Mouse (Mus musculus) hindbrain, postnatal 0 days (tissue): ENCODE data around the gene Wdr4. TPM values are rescaled to one million over a fixed set of nuclear protein-coding genes. Genes with fewer than 3 reads are reported as not detected.

Experiments used
- ATAC-seq: fragments of 200-750 bp; cut with Nextera tagmentation; 2 replicates; pipeline ENCODE4 v1.8.0; 2017; ENCODE audit warnings: mild to moderate bottlenecking, moderate TSS enrichment, moderate library complexity
- DNase-seq: peaks from one replicate; pipeline ENCODE4 v3.0.0-alpha.2; 2015; ENCODE audit warnings: low spot score
- H3K27ac ChIP-seq: fragments of 300-500 bp; sonication (generic); 2 replicates; pipeline ENCODE4 v1.5.1; 2014; ENCODE audit warnings: mild to moderate bottlenecking
- H3K27me3 ChIP-seq: fragments of 300-500 bp; sonication (generic); 2 replicates; pipeline ENCODE4 v1.6.1; 2014; ENCODE audit warnings: low read length, mixed read lengths; ENCODE audit not compliant: insufficient read depth
- H3K36me3 ChIP-seq: fragments of 300-500 bp; sonication (generic); 2 replicates; pipeline ENCODE4 v1.6.1; 2014; ENCODE audit warnings: low read length, mixed read lengths; ENCODE audit not compliant: insufficient read depth
- H3K4me1 ChIP-seq: fragments of 300-500 bp; sonication (generic); 2 replicates; pipeline ENCODE4 v1.6.1; 2014; ENCODE audit warnings: antibody characterized with exemption, low read length, mixed read lengths; ENCODE audit not compliant: insufficient read depth
- H3K4me2 ChIP-seq: fragments of 300-500 bp; sonication (generic); 2 replicates; pipeline ENCODE4 v1.6.1; 2014; ENCODE audit warnings: low read depth, mild to moderate bottlenecking, low read length, moderate library complexity, mixed read lengths
- H3K4me3 ChIP-seq: fragments of 300-500 bp; sonication (generic); 2 replicates; pipeline ENCODE4 v1.5.1; 2014; ENCODE audit warnings: low read length
- H3K9ac ChIP-seq: fragments of 300-500 bp; sonication (generic); replicated peaks from 2 replicates; pipeline ENCODE4 v1.6.1; 2014; ENCODE audit warnings: mild to moderate bottlenecking, low read length, moderate library complexity, mixed read lengths
- H3K9me3 ChIP-seq: fragments of 300-500 bp; sonication (generic); 2 replicates; pipeline ENCODE4 v1.6.1; 2016; ENCODE audit warnings: low read length, mixed read lengths
- CTCF ChIP-seq: IDR thresholded peaks from 2 replicates; pipeline ENCODE4 v1.5.1; 2016; ENCODE audit warnings: antibody characterized with exemption, control low read depth, low read depth
- WGBS: fragments of 180-500 bp; shearing (Covaris S2); extraction: QIAGEN DNeasy Blood & Tissue Kit; methylation state at CpG from one replicate; pipeline ENCODE4 v1.1.7; 2014; 5-methylcytosine and 5-hydroxymethylcytosine counted together
- polyA plus RNA-seq: library from polyadenylated mRNA; unstranded; fragments of >200 nt; fragmentation: Nextera tagmentation; extraction: Ambion mirVana; gene quantifications from 2 replicates; pipeline ENCODE4 v1.2.1, GENCODE M21; 2015
- total RNA-seq: library from RNA; depleted of rRNA; stranded (reverse); fragments of >200 nt; gene quantifications from 2 replicates; pipeline ENCODE4 v1.2.3, GENCODE M21; 2014

Gene Wdr4
- total and polyA plus RNA-seq, 2 experiments from 2014 or later = 26.8 to 56.5 TPM

DNA sequence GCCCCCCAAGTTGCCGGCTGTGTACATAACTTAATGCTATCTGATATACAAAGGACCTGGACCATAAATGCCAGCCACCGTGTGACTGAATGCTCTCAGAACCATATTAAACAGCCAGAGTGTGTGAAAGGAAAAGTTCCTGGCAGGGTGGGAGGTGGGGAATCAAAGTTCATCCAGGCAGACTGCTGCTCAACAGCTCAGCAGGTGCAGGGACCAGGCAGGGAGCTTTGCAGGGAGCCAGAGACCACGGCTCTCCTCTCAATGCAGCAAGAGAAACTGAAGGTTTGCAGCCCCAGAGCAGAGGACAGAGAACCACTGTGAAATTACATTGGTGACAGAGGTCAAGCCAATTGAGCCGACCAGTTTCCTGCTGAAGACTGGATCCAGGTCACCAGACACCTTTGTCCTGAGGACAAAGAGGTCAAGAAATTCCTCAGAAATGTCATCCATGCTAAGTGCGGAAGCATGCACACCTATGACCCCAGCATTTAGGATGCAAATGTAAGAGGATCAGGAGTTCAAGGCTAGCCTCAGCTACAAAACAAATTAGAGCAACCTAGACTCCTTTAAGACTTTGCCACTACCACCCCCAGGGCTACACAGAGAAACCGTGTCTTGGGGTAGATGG, 32.2 kb downstream of the Wdr4 start:
- H3K9me3 ChIP-seq = no peaks in the 10 kb centered on the region
- no peak overlapping the region for H3K9ac ChIP-seq
- H3K4me2 ChIP-seq = no peak overlapping the region
- no peaks in the 10 kb centered on the region for H3K36me3 ChIP-seq
- no peak overlapping the region for H3K4me3 ChIP-seq
- no peaks in the 10 kb centered on the region for H3K4me1 ChIP-seq
- no peaks in the 10 kb centered on the region for H3K27me3 ChIP-seq
- no peak for DNase-seq
- ATAC-seq = no peak
- 23% methylated on average over 6 of the region's 6 CpGs for WGBS
- H3K27ac ChIP-seq = peak overlapping the region; percentile 62; the same call in 1 of the 2 replicates
- no peak for TF ChIP-seq CTCF

DNA sequence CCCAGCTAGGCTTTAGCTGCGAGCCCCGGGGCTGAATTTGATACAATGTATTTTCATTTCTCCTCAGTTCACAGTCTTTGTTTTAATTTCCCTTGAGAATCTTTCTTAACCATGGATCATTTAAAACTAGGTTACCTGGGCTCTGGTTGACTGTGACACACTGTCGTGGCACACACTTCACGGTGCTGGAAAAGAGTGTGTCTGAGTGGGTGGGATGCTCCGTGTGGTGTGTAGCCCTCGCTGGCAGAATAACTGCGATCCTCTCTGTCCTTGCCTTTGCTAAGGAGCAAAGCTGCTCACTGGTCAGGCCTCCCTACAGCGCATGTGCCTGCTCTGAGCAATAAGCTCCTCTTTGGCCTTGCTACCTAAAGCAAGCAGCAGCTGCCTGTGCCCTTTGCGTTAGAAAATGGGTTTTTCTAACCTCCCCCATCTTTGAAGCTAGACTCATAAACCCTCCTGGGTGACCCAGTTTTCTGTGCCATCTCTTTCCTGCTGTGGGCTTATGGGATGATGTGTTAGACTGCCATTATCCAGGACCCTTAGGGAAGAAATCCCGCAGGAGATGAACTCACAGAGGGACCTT, 33.1 kb downstream of the Wdr4 start:
- no peak for TF ChIP-seq CTCF
- Histone ChIP-seq H3K27ac (peak overlapping the region; percentile 62), H3K36me3 (no peaks in the 10 kb centered on the region), H3K27me3 (no peaks in the 10 kb centered on the region), H3K4me1 (no peaks in the 10 kb centered on the region), H3K4me3 (no peak overlapping the region), H3K9me3 (no peaks in the 10 kb centered on the region), H3K9ac (no peak overlapping the region; the same call in 1 of the 2 replicates), H3K4me2 (no peak overlapping the region)
- WGBS = 68% methylated on average over 10 of the region's 10 CpGs
- DNase-seq = peak; percentile 41
- ATAC-seq = peak; percentile 58

DNA sequence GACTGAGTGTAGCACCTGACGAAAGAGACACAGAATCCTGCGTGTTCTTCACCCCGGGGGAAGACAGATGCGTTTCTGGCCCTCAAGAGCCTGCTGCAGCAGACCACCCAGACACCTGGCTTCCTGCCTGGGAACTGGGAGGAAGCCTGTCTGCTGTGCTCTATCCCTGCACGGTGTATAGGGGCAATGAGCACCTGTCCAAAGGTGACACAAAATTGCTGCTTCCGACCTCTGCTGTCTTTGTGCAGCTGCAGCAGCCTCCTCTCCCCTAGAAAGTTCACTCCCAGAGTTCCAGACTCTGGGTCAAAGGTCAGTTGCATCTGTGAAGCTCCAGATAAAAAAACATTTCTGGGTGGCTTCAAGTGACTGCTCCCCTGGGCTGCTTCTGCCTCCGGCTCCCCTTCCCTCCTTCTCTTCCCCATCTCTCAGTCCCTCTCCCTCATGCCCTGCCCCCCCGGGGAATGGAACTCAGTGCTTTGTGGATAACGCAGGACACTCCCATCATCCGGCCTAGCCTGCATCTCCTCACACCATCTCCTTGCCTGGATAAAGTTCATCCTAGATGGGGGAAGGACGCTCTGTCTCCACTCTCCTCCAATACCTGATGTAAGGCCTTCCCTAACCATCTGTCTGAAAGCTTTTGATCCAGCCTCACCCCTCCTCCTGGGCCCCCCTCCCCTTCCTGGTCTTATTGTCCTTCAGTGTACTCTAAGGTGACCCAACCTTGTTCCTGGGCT, 40.5 kb downstream of the Wdr4 start:
- no peak overlapping the region for H3K9ac ChIP-seq
- no peak for DNase-seq
- H3K27ac ChIP-seq = no peak overlapping the region
- H3K36me3 ChIP-seq = peaks cover 7% of the 10 kb centered on the region
- no peaks in the 10 kb centered on the region for H3K27me3 ChIP-seq
- H3K4me3 ChIP-seq = no peak overlapping the region
- 51% methylated on average over 11 of the region's 11 CpGs for WGBS
- no peak overlapping the region for H3K4me2 ChIP-seq
- no peaks in the 10 kb centered on the region for H3K9me3 ChIP-seq
- H3K4me1 ChIP-seq = no peaks in the 10 kb centered on the region
- ATAC-seq = no peak
- no peak for TF ChIP-seq CTCF

DNA sequence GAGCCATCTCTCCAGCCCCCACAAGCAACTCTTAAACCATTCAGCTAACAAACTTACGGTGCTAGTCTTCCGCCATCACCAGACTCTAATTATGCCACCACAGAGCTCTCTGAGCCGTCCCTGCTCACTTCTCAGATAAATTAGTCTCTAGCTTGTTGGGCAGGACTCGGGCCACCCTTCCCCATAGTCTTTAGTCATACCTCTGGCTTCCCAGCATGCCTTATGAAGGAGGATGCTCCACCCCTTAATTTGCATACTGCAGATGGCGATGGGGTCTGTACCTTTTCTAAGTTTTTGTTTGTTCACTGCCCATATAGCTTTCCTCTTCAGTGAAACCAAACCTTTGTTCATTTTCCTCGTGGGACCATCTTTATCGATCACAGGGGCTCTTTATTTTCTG, 41.2 kb downstream of the Wdr4 start:
- Histone ChIP-seq H3K4me3 (no peak overlapping the region), H3K27me3 (no peaks in the 10 kb centered on the region), H3K9ac (no peak overlapping the region), H3K27ac (no peak overlapping the region), H3K4me1 (no peaks in the 10 kb centered on the region), H3K4me2 (no peak overlapping the region), H3K9me3 (no peaks in the 10 kb centered on the region), H3K36me3 (peaks cover 7% of the 10 kb centered on the region)
- 76% methylated on average over 7 of the region's 7 CpGs for WGBS
- TF ChIP-seq CTCF = no peak
- ATAC-seq = no peak
- DNase-seq = no peak

DNA sequence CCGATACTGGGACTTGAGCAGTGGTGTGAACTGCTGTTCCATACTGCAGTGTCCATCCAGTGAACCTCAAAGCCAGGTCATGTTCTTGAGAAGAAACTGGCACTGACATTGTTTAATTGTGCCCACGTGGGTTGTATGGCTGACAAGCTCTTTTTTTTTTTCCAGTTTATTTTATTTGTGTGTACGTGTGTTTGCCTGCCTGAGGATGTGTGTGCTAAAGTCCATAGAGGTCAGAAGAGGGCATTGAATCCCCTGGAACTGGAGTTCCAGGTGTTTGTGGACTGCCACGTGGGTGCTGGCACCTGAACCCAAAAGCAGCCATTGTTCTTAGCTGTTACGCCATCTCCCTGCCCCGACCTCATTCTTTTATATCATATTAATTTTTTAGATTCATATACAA, 45.4 kb downstream of the Wdr4 start:
- DNase-seq (no peak), ATAC-seq (no peak)
- 73% methylated on average over 6 of the region's 6 CpGs for WGBS
- no peaks in the 10 kb centered on the region for H3K27me3 ChIP-seq
- no peak overlapping the region for H3K4me2 ChIP-seq
- H3K36me3 ChIP-seq = peaks cover 14% of the 10 kb centered on the region
- no peak overlapping the region for H3K27ac ChIP-seq
- no peak for TF ChIP-seq CTCF
- no peak overlapping the region for H3K9ac ChIP-seq
- H3K9me3 ChIP-seq = no peaks in the 10 kb centered on the region
- no peaks in the 10 kb centered on the region for H3K4me1 ChIP-seq
- no peak overlapping the region for H3K4me3 ChIP-seq

DNA sequence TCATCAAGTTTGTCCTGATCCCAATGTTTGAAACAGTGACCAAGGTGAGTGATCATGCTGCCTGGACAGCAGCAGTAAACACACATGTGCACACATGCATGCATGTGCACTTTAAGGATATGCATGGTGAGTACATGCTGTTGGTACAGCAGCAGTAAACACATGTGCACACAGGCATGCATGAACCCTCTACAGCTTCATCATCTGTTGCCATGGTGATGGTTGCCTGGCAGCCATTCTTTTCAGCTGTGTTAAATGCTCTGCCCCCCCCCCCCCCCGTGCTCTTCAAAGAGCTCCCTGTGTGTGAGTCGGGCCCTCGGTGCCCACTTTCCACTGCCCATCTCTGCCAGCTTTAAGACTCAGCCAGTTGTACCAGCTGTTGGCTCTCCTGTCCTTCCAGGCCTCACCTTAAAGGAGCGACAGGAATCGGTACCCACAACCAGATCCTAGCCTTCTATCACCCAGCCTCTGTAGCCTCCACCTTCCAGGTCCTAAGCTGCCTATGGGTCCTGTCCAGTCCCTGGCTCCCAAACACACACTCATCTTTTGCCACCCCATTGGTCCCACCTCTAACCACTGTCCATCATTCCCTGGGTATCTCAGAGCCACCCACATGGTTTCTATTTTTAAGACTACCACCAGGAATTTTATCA, 48.9 kb downstream of the Wdr4 start:
- no peak for TF ChIP-seq CTCF
- no peak overlapping the region for H3K4me2 ChIP-seq
- H3K4me1 ChIP-seq = no peaks in the 10 kb centered on the region
- H3K4me3 ChIP-seq = no peak overlapping the region
- peaks cover 34% of the 10 kb centered on the region for H3K36me3 ChIP-seq
- no peak overlapping the region for H3K27ac ChIP-seq
- H3K9me3 ChIP-seq = no peaks in the 10 kb centered on the region
- 27% methylated on average over 5 of the region's 5 CpGs for WGBS
- no peaks in the 10 kb centered on the region for H3K27me3 ChIP-seq
- ATAC-seq (peak; percentile 79), DNase-seq (peak; percentile 71)
- no peak overlapping the region for H3K9ac ChIP-seq
